Mouse (Mus musculus) MEL (cell line): Measurements from ENCODE around the gene Lamb3.

Experiments
- USF1 ChIP-seq: IDR thresholded peaks from 2 replicates; pipeline ENCODE4 v1.6.1; 2014; ENCODE audit warnings: low read depth, mild to moderate bottlenecking, inconsistent platforms, low read length, improper control_type of control experiment, moderate library complexity
- USF2 ChIP-seq, 2 experiments: IDR thresholded peaks; 2 replicates each; pipeline ENCODE4 v1.6.1; 2011 to 2012; ENCODE audit warnings: improper control_type of control experiment in 2 of 2, low read length in 2 of 2, borderline replicate concordance in 1 of 2, inconsistent platforms in 1 of 2, low read depth in 1 of 2, mild to moderate bottlenecking in 1 of 2; ENCODE audit not compliant: insufficient read depth in 1 of 2
- ZMIZ1 ChIP-seq: IDR thresholded peaks from 2 replicates; pipeline ENCODE4 v1.6.1; 2012; ENCODE audit warnings: low read depth, mild to moderate bottlenecking, inconsistent platforms, low read length, improper control_type of control experiment, moderate library complexity

GRCm38 (mm10) chr1:193216000-193216399, 8.5 kb downstream of the Lamb3 start:
- TF ChIP-seq USF1 (no peak), ZMIZ1 (no peak), USF2 (IDR thresholded peaks at IDR 0.05; ENCODE audit: borderline replicate concordance in 1 of 2, insufficient read depth in 1 of 2, low read depth in 1 of 2, low read length in 2 of 2) (no peak)
